Mouse (Mus musculus) MEL (cell line): ENCODE measurements at regions not wholly inside any gene's neighbourhood (a gene's known extent, or its start where the extent isn't known, plus 50 kb on each side); places are given as distances from the start of the nearest gene placed in this dataset.

ENCODE experiments used
- DNase-seq: peaks from one replicate; pipeline ENCODE4 v3.0.0; 2011; ENCODE audit warnings: low read depth, low spot score
- H3K27ac ChIP-seq: 2 replicates; pipeline ENCODE4 v1.5.1; 2012; ENCODE audit warnings: low read depth, mild to moderate bottlenecking, control low read depth, low read length, moderate library complexity; ENCODE audit not compliant: control insufficient read depth
- H3K27me3 ChIP-seq, 2 experiments: fragments of 150-350 bp in 1 of 2; sonication (generic) in 1 of 2; 2 replicates each; pipeline ENCODE4 v1.6.1; 2012; ENCODE audit warnings: low read length in 2 of 2, mild to moderate bottlenecking in 2 of 2, improper control_type of control experiment in 1 of 2, moderate library complexity in 1 of 2; ENCODE audit not compliant: insufficient read depth in 2 of 2, control insufficient read depth in 1 of 2
- H3K36me3 ChIP-seq, 2 experiments: 2 replicates each; pipeline ENCODE4 v1.6.1; 2012 to 2014; ENCODE audit warnings: low read length in 2 of 2, improper control_type of control experiment in 1 of 2, inconsistent platforms in 1 of 2, mild to moderate bottlenecking in 1 of 2; ENCODE audit not compliant: insufficient read depth in 2 of 2, control insufficient read depth in 1 of 2
- H3K4me1 ChIP-seq, 2 experiments: fragments of 150-350 bp in 1 of 2; sonication (generic) in 1 of 2; 2 replicates each; pipeline ENCODE4 v1.6.1; 2012; ENCODE audit warnings: low read length in 2 of 2, improper control_type of control experiment in 1 of 2, mild to moderate bottlenecking in 1 of 2; ENCODE audit not compliant: insufficient read depth in 2 of 2, control insufficient read depth in 1 of 2
- H3K4me3 ChIP-seq, 2 experiments: fragments of 150-350 bp in 1 of 2; sonication (generic) in 1 of 2; 2 replicates each; pipeline ENCODE4 v1.5.1; 2012; ENCODE audit warnings: low read depth in 2 of 2, low read length in 2 of 2, mild to moderate bottlenecking in 2 of 2, moderate library complexity in 2 of 2, control low read depth in 1 of 2, improper control_type of control experiment in 1 of 2; ENCODE audit not compliant: control insufficient read depth in 1 of 2, insufficient read depth in 1 of 2
- H3K79me2 ChIP-seq: 2 replicates; pipeline ENCODE4 v1.6.1; 2012; ENCODE audit warnings: mild to moderate bottlenecking, low read length, moderate library complexity; ENCODE audit not compliant: control insufficient read depth, poor library complexity, insufficient read depth
- H3K9ac ChIP-seq: 2 replicates; pipeline ENCODE4 v1.6.1; 2012; ENCODE audit warnings: low read depth, mild to moderate bottlenecking, control low read depth, low read length, moderate library complexity; ENCODE audit not compliant: control insufficient read depth, poor library complexity, severe bottlenecking
- H3K9me3 ChIP-seq: fragments of 150-350 bp; sonication (generic); replicated peaks from 2 replicates; pipeline ENCODE4 v1.6.1; 2012; ENCODE audit warnings: mild to moderate bottlenecking, low read length, improper control_type of control experiment, moderate library complexity; ENCODE audit not compliant: insufficient read depth
- BHLHE40 ChIP-seq: IDR thresholded peaks from 2 replicates; pipeline ENCODE4 v1.6.1; 2012; ENCODE audit warnings: low read depth, mild to moderate bottlenecking, inconsistent platforms, low read length, improper control_type of control experiment, borderline replicate concordance
- CHD2 ChIP-seq: IDR thresholded peaks from 2 replicates; pipeline ENCODE4 v1.6.1; 2011; ENCODE audit warnings: low read length, improper control_type of control experiment
- CTCF ChIP-seq, 3 experiments: IDR thresholded peaks in 2 of 3; conservative IDR thresholded peaks in 1 of 3; 2 replicates each; pipeline ENCODE4 v1.5.1; 2011 to 2012; ENCODE audit warnings: low read length in 3 of 3, low read depth in 2 of 3, mild to moderate bottlenecking in 2 of 3, improper control_type of control experiment in 1 of 3, inconsistent platforms in 1 of 3, mixed read lengths in 1 of 3, moderate library complexity in 1 of 3; ENCODE audit not compliant: control insufficient read depth in 1 of 3, insufficient read depth in 1 of 3, poor library complexity in 1 of 3, severe bottlenecking in 1 of 3
- EP300 ChIP-seq, 2 experiments: IDR thresholded peaks; 2 replicates each; pipeline ENCODE4 v1.6.1; 2011; ENCODE audit warnings: improper control_type of control experiment in 2 of 2, low read length in 2 of 2, low read depth in 1 of 2, mild to moderate bottlenecking in 1 of 2
- ETS1 ChIP-seq: IDR thresholded peaks from 2 replicates; pipeline ENCODE4 v1.6.1; 2012; ENCODE audit warnings: low read depth, mild to moderate bottlenecking, inconsistent platforms, low read length, improper control_type of control experiment, moderate library complexity
- GABPA ChIP-seq: IDR thresholded peaks from 2 replicates; pipeline ENCODE4 v1.6.1; 2012; ENCODE audit warnings: low read depth, mild to moderate bottlenecking, inconsistent platforms, low read length, improper control_type of control experiment, moderate library complexity
- HCFC1 ChIP-seq: IDR thresholded peaks from 2 replicates; pipeline ENCODE4 v1.6.1; 2012; ENCODE audit warnings: low read depth, mild to moderate bottlenecking, inconsistent platforms, low read length, improper control_type of control experiment, moderate library complexity
- JUND ChIP-seq: IDR thresholded peaks from 2 replicates; pipeline ENCODE4 v1.6.1; 2011; ENCODE audit warnings: low read depth, mild to moderate bottlenecking, improper control_type of control experiment, low read length
- MAFK ChIP-seq: IDR thresholded peaks from 2 replicates; pipeline ENCODE4 v1.6.1; 2011; ENCODE audit warnings: low read depth, mild to moderate bottlenecking, low read length, improper control_type of control experiment, borderline replicate concordance
- MAX ChIP-seq: IDR thresholded peaks from 2 replicates; pipeline ENCODE4 v1.6.1; 2011; ENCODE audit warnings: low read length, improper control_type of control experiment
- MAZ ChIP-seq: IDR thresholded peaks from 2 replicates; pipeline ENCODE4 v1.6.1; 2012; ENCODE audit warnings: low read depth, mild to moderate bottlenecking, inconsistent platforms, low read length, improper control_type of control experiment
- MEF2A ChIP-seq: IDR thresholded peaks from 2 replicates; pipeline ENCODE4 v1.6.1; 2014; ENCODE audit warnings: low read depth, mild to moderate bottlenecking, inconsistent platforms, low read length, improper control_type of control experiment; ENCODE audit not compliant: poor library complexity, insufficient replicate concordance, severe bottlenecking; ENCODE audit errors: extremely low read depth
- MXI1 ChIP-seq: IDR thresholded peaks from 2 replicates; pipeline ENCODE4 v1.6.1; 2011; ENCODE audit warnings: mild to moderate bottlenecking, low read depth, low read length, improper control_type of control experiment
- MYB ChIP-seq: IDR thresholded peaks from 2 replicates; pipeline ENCODE4 v1.6.1; 2011; ENCODE audit warnings: mild to moderate bottlenecking, low read depth, low read length, improper control_type of control experiment
- MYC ChIP-seq: IDR thresholded peaks from 2 replicates; pipeline ENCODE4 v1.6.1; 2011; ENCODE audit warnings: low read depth, mild to moderate bottlenecking, low read length, improper control_type of control experiment, moderate library complexity
- POLR2A ChIP-seq, 2 experiments: IDR thresholded peaks; 2 replicates each; pipeline ENCODE4 v1.6.1; 2011 to 2012; ENCODE audit warnings: low read length in 2 of 2, mild to moderate bottlenecking in 2 of 2, control low read depth in 1 of 2, improper control_type of control experiment in 1 of 2, low read depth in 1 of 2, moderate library complexity in 1 of 2; ENCODE audit not compliant: control insufficient read depth in 1 of 2, insufficient read depth in 1 of 2, poor library complexity in 1 of 2
- POLR2AphosphoS5 ChIP-seq: IDR thresholded peaks from 2 replicates; pipeline ENCODE4 v1.6.1; 2012; ENCODE audit warnings: low read depth, borderline replicate concordance, mild to moderate bottlenecking, inconsistent platforms, low read length, moderate library complexity, mixed read lengths
- RAD21 ChIP-seq: IDR thresholded peaks from 2 replicates; pipeline ENCODE4 v1.6.1; 2011; ENCODE audit warnings: mild to moderate bottlenecking, low read depth, low read length, improper control_type of control experiment
- RCOR1 ChIP-seq: IDR thresholded peaks from 2 replicates; pipeline ENCODE4 v1.6.1; 2012; ENCODE audit warnings: low read depth, mild to moderate bottlenecking, inconsistent platforms, low read length, improper control_type of control experiment
- SIN3A ChIP-seq: IDR thresholded peaks from 2 replicates; pipeline ENCODE4 v1.6.1; 2012; ENCODE audit warnings: low read length, improper control_type of control experiment, inconsistent platforms
- SMC3 ChIP-seq: IDR thresholded peaks from 2 replicates; pipeline ENCODE4 v1.6.1; 2011; ENCODE audit warnings: low read depth, low read length, improper control_type of control experiment
- TAL1 ChIP-seq: IDR thresholded peaks from 2 replicates; pipeline ENCODE4 v1.6.1; 2012; ENCODE audit warnings: mild to moderate bottlenecking, inconsistent platforms, low read length, moderate library complexity, mixed read lengths
- TBP ChIP-seq: IDR thresholded peaks from 2 replicates; pipeline ENCODE4 v1.8.0; 2011; ENCODE audit warnings: low read depth, low read length, improper control_type of control experiment
- TCF12 ChIP-seq: IDR thresholded peaks from 2 replicates; pipeline ENCODE4 v1.6.1; 2014; ENCODE audit warnings: low read depth, mild to moderate bottlenecking, inconsistent platforms, low read length, improper control_type of control experiment, moderate library complexity
- UBTF ChIP-seq: IDR thresholded peaks from 2 replicates; pipeline ENCODE4 v1.6.1; 2012; ENCODE audit warnings: low read depth, mild to moderate bottlenecking, inconsistent platforms, low read length, improper control_type of control experiment, moderate library complexity, borderline replicate concordance; ENCODE audit not compliant: insufficient read depth
- USF1 ChIP-seq: IDR thresholded peaks from 2 replicates; pipeline ENCODE4 v1.6.1; 2014; ENCODE audit warnings: low read depth, mild to moderate bottlenecking, inconsistent platforms, low read length, improper control_type of control experiment, moderate library complexity
- USF2 ChIP-seq, 2 experiments: IDR thresholded peaks; 2 replicates each; pipeline ENCODE4 v1.6.1; 2011 to 2012; ENCODE audit warnings: improper control_type of control experiment in 2 of 2, low read length in 2 of 2, borderline replicate concordance in 1 of 2, inconsistent platforms in 1 of 2, low read depth in 1 of 2, mild to moderate bottlenecking in 1 of 2; ENCODE audit not compliant: insufficient read depth in 1 of 2
- ZMIZ1 ChIP-seq: IDR thresholded peaks from 2 replicates; pipeline ENCODE4 v1.6.1; 2012; ENCODE audit warnings: low read depth, mild to moderate bottlenecking, inconsistent platforms, low read length, improper control_type of control experiment, moderate library complexity

DNA sequence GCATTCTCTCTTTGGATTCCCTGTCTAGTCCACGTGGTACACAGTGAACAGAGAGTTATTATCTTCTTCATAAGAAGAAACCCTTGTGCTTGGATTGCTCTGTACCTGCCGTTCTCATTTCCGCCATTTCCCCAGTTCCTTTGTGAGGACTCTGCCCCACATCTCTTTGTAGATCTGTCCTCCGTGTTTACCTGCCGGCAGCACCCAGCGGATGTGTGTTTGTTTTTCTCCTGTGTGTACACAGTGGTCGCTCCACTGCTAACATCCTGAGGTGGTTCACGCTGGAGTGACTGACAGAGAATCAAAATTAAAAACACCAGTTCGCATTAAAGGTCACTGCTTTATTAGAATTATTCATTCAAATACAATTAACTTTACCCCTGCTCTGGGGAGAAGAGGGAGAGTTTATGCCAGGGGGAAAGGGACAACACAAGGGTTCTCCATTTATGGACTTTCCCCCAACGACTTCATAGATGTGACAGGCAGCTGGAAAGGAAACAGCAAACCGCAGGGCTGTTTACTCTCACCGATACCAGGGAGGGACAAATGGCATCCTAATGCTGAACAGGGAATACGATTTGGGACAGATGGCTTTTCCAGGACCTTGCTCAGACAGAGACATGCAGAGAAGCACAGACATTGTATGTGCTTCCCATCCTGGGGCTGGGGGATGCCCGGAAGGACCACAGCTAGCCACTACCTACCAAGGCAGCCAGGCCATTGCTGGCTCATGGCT, 362.5 kb upstream of the Gm765 start:
- H3K9me3 ChIP-seq = no peaks in the 10 kb centered on the region
- no peak overlapping the region for H3K9ac ChIP-seq
- no peaks in the 10 kb centered on the region for H3K36me3 ChIP-seq
- H3K27me3 ChIP-seq = no peaks in the 10 kb centered on the region
- no peak overlapping the region for H3K27ac ChIP-seq
- TF ChIP-seq USF1 (no peak), POLR2A (IDR thresholded peaks at IDR 0.05; ENCODE audit: control insufficient read depth in 1 of 2, insufficient read depth in 1 of 2, low read depth in 1 of 2, low read length in 2 of 2, poor library complexity in 1 of 2) (no peak), GABPA (no peak), BHLHE40 (no peak), MAZ (no peak), ETS1 (no peak), SIN3A (no peak), SMC3 (no peak), UBTF (no peak), MXI1 (no peak), POLR2AphosphoS5 (no peak), RAD21 (no peak), MYB (no peak), CHD2 (no peak), MAFK (no peak), MYC (no peak), ZMIZ1 (no peak)
- H3K4me1 ChIP-seq = no peaks in the 10 kb centered on the region
- no peak for DNase-seq
- no peak overlapping the region for H3K4me3 ChIP-seq
- H3K79me2 ChIP-seq = no peaks in the 10 kb centered on the region

DNA sequence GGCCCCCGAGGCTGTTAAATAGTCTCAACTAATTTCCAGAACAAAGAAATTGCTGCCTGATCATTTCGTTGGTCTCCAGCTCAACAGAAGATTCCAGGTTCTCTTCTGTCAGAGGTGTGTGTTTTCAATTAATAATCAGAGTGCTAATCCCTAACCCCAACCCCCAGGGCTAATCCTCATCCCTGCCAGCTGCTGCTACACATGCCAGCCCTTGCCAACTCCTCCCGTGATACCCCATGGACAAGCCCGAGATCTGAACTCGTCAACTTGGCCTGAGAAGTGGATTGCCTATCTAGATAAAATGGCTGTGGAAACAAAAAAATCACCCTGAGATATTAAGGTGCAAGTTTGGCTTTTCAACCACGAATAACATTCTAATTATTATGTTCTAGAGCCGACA, 355.0 kb upstream of the Gm765 start:
- Histone ChIP-seq H3K27me3 (no peaks in the 10 kb centered on the region), H3K27ac (no peak overlapping the region), H3K79me2 (no peaks in the 10 kb centered on the region), H3K4me3 (no peak overlapping the region), H3K9ac (no peak overlapping the region), H3K4me1 (no peaks in the 10 kb centered on the region), H3K36me3 (no peaks in the 10 kb centered on the region), H3K9me3 (no peaks in the 10 kb centered on the region)
- DNase-seq = no peak
- TF ChIP-seq BHLHE40 (no peak), GABPA (no peak), ETS1 (no peak), HCFC1 (no peak), MYC (no peak), RCOR1 (no peak), MAX (no peak), TCF12 (no peak), EP300 (IDR thresholded peaks at IDR 0.05; ENCODE audit: low read depth in 1 of 2, low read length in 2 of 2) (no peak), CTCF (IDR thresholded peaks at IDR 0.05 in 2 of 3, conservative IDR thresholded peaks at IDR 0.05 in 1 of 3; ENCODE audit: control insufficient read depth in 1 of 3, insufficient read depth in 1 of 3, low read depth in 2 of 3, low read length in 3 of 3, poor library complexity in 1 of 3, severe bottlenecking in 1 of 3) (no peak), MEF2A (no peak), UBTF (no peak), TBP (no peak), MAZ (no peak), USF1 (no peak), CHD2 (no peak), USF2 (IDR thresholded peaks at IDR 0.05; ENCODE audit: borderline replicate concordance in 1 of 2, insufficient read depth in 1 of 2, low read depth in 1 of 2, low read length in 2 of 2) (no peak), TAL1 (no peak), JUND (no peak)
